Mouse (Mus musculus) left cerebral cortex, postnatal 10 days (tissue): ENCODE measurements at regions not wholly inside any gene's neighbourhood (a gene's known extent, or its start where the extent isn't known, plus 50 kb on each side); places are given as distances from the start of the nearest gene placed in this dataset.

Source experiments
- DNase-seq, 2 experiments: peaks; one replicate each; pipeline ENCODE4 v3.0.0; 2021 to 2022; ENCODE audit warnings: low spot score in 2 of 2, mixed read lengths in 1 of 2; ENCODE audit errors: extremely low spot score in 1 of 2
- intact Hi-C: fragments of 180-260 bp; cut with DNase I; formaldehyde crosslinking; loops from one replicate; pipeline ENCODE4 v1.15.1; 2025

- intact Hi-C loops: no loop called here
- no peak for DNase-seq
Measured at GRCm38 (mm10) chr13:113736468-113736867, 57.8 kb upstream of the Arl15 start.

DNA sequence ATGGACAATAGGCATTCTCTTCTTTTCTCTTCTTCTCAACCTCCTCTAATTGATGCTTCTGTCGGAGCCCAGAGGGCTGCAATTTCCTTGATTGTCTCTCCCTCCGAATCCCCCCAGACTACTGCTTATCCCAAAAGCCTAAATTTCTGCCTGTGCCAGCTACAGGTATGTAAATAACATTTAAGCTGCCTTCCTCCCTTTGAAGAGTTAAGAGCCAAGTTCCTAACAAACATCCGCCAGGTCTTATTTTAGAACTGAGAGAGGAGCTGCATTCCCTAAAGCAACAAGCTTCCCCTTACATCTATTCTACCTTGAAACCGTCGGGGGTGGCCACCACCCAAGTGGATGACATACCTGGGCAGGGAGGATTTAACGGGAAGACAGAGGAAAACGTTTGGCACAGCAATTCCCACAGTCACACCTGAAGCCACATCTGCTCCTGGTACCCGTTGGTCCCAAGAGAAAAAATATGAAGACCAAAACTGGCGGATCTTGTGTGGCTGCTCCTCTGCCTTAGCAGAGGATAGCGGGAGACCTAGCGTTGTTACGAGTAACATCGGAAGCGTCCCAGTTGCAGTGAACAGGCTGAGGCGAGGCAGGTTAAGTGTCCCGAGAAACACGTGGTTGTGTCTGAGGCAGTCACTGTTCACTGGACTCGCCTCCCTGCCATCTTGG lies 58.6 kb upstream of the Arl15 start:
- intact Hi-C loops: no loop called here
- no peak for DNase-seq

- intact Hi-C loops: no loop called here
- DNase-seq: peak; percentile 41 to 74
Measured at GRCm38 (mm10) chr13:113734134-113734794, 60.0 kb upstream of the Arl15 start.

DNA sequence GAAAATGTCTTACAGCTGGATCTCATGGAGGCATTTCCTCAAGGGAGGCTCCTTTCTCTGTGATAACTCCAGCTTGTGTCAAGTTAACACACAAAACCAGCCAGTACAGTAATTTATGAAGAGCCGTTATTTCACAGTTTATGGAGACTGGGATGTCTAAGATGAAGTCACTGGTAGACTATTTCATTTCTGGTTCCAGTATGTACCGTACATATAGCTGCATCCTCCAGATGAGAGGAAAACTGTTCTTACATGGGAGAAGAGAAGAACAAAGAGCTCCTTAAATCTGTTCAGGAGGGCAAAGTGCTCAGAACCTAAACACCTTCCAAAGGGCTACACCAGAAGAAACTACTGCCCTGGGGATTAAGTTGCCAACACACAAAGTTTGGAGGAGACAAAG lies 60.6 kb upstream of the Arl15 start:
- intact Hi-C loops: no loop called here

DNA sequence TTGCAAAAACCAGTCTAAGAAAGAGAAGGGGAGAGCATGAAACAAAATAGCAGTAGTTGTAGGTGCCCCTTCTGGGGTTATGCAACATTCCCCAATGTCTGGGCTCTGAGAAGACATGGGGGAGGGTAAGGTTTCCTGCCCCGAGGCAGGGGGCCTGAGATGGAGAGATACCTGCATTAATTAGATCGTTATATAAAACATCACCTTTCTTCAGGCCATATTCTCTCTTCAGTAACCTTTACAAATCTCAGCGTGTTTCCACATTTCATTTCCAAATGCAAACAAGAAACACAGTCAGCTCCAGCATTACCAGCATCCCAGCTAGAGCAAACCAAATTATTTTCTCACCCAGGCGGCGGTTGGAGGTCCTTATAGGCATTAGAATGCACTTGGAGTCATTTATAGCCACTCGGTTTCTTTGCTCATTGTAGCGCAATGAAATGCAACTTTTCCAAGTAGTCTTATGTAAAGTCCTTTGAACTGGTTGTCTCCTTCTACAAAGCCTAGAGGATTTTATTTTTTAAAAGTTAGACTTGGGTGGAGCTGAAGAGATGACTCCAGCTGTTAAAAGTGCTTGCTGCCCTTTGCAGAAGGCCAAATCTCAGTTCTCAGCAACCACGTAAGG lies 63.4 kb upstream of the Arl15 start:
- DNase-seq: no peak
- intact Hi-C loops: no loop called here

More for the DNA sequence above, 60.6 kb upstream of the Arl15 start:
- DNase-seq: no peak

DNA sequence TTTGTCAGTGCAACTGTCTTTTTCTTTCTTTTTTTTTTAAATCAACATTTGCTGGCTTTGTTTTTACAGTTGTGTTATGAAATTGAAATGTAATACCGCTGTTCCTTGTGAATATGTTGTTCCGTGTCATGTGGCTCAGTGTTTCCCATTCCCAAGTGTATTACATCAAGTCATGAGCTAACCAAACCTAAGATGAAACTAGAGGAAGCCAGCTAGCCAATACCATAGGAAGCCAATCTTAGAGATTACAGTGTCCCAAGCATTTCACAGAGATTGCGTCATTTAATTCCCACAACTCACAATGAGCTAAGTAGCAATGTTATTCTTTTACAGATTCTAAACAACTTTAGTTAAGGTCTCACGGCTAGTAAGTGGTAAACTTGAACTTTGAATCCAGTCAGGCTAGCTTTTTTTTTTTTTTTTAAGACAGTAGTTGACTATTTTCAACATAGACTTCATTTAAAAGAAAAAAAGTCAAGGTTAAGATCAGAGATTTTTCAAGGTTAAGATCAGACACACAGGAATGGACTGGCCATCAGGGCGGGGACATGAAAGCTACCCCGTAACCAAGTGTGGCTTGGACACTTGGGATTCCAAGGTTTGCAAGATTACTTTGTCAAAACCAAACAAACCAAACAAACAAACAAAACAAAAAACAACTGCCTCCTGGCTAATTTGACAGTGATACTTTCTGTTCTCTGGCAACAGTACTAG lies 64.1 kb upstream of the Arl15 start:
- no peak for DNase-seq
- intact Hi-C loops: no loop called here

DNA sequence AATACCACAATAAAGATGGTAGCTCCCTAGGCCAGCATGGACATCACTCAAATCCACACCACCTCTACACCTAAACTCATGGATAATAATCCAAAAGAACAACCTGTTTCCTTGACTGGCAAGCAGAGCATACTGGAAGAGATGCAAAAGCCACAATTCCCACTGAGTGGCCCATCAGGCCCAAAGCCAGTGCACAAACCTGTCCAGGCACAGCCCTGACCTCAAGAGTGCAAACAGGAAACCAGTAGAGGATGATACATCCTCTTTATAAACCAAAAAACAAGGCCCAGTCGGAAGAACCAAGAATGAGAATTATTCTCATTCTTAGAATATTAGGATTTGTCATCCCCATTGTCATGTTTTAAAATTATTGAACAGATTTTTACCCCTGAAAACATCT lies 64.7 kb upstream of the Arl15 start:
- DNase-seq: no peak
- intact Hi-C loops: no loop called here

DNA sequence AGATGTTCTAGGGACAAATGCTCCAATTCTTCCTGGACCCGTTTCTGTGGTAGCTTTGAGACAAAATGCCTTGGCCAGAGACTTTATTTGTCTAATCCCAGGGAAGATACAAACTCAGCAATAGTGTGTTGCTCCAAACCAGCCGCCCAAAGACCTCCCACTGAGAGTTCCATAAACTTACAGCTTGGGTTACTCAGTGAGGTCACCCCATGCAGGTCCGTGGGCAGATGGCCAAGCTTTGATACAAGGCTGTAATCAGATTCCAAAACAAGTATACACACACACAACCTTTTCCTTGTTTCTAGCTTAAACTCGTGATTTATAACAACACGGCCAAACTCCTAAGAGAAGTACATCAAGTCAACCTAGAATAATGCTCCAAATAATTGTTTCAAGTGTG lies 64.6 kb upstream of the Hspb3 start:
- peak; percentile 16 to 88 for DNase-seq

GRCm38 (mm10) chr13:113724881-113725837 lies 61.7 kb upstream of the Hspb3 start:
- intact Hi-C loops: no loop called here
- no peak for DNase-seq

More for the DNA sequence above, 64.6 kb upstream of the Hspb3 start:
- intact Hi-C loops: no loop called here

DNA sequence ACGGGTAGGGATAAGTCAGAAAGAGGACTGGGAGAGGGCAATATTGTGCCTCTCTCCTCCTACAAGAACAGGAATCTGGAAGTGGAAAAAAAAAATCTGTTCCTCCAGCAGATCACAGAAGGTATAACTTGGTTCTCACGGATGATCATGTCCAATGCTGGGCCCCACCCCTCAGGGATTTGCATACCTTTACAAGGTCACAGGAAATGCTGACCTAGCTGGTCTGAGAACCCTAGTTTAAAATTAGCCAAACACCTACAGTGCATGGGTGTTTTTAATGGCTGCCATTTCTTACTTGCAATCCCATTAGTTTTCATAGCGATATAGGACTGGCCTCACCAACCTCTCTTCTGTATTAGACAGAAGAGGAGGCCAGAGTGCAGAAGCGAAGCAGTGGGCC lies 51.8 kb upstream of the Hspb3 start:
- no peak for DNase-seq
- intact Hi-C loops: no loop called here

- intact Hi-C loops: no loop called here
Measured at GRCm38 (mm10) chr13:113713844-113714243, 50.4 kb upstream of the Hspb3 start.

More at GRCm38 (mm10) chr13:113713844-113714243, 50.4 kb upstream of the Hspb3 start:
- DNase-seq: no peak
